Mouse (Mus musculus): Measurements from ENCODE around the gene Ttf2. TPM values are rescaled to one million over a fixed set of nuclear protein-coding genes. Genes with fewer than 3 reads are reported as not detected.

The Ttf2 gene
- total RNA-seq (2023) = 10.6 and 12.3 TPM in 2 replicates

GRCm38 (mm10) chr3:100969176-100969917 lies at the start of gene Ttf2:
TSS of gene Ttf2 (minus strand) at chr3:100969663.

GRCm38 (mm10) chr3:100921825-100922505 lies 47.5 kb downstream of the Ttf2 start, which contains the start of gene Trim45:
TSS of gene Trim45 (plus strand) at chr3:100922202.

Other genes with a start within 250 kb of the Ttf2 start
- gene Vtcn1, start 144.2 kb downstream of the Ttf2 start, total RNA-seq (2023) = not detected in 2 replicates
- gene Trim45, start 47.5 kb downstream of the Ttf2 start, total RNA-seq (2023) = 1.1 and 1.3 TPM in 2 replicates
- gene Cd101, start 59.9 kb upstream of the Ttf2 start, total RNA-seq (2023) = 66.4 and 71.0 TPM in 2 replicates
- gene Ptgfrn, start 140.6 kb upstream of the Ttf2 start, total RNA-seq (2023) = 1.8 and 2.7 TPM in 2 replicates

Measured in neutrophil, adult 65 days (primary cell).